Comparison of ENCODE assay signal across 8 mouse cellular contexts in genomic region chr11:99065979-99066378, GRCm38 (mm10). TPM values are rescaled to one million over a fixed set of nuclear protein-coding genes. Genes with fewer than 3 reads are reported as not detected.
DNase-seq lines count a peak whose midpoint lies in the region; ATAC-seq and TF ChIP-seq lines count a peak whose summit lies in the region.

No protein-coding gene starts in this region.

- no peak overlapping the region for H3K9ac ChIP-seq in embryonic facial prominence, embryonic 15.5 days
- H3K9ac ChIP-seq in kidney, postnatal 0 days (ENCODE audit: low read depth, low read length) = no peak overlapping the region
- no peak overlapping the region for H3K9ac ChIP-seq in neural tube, embryonic 11.5 days (ENCODE audit: low read length)

- H3K27ac ChIP-seq in embryonic facial prominence, embryonic 15.5 days (replicated peaks) = peak overlapping the region; percentile 65; the same call in 1 of the 2 replicates
- H3K27ac ChIP-seq in kidney, postnatal 0 days = no peak overlapping the region
- no peak overlapping the region for H3K27ac ChIP-seq in neural tube, embryonic 11.5 days (ENCODE audit: low read depth, low read length)

- H3K4me3 ChIP-seq in embryonic facial prominence, embryonic 15.5 days (replicated peaks) = no peak overlapping the region
- H3K4me3 ChIP-seq in kidney, postnatal 0 days (replicated peaks; ENCODE audit: low read depth, low read length) = no peak overlapping the region
- no peak overlapping the region for H3K4me3 ChIP-seq in neural tube, embryonic 11.5 days (ENCODE audit: low read depth, low read length)

- H3K4me2 ChIP-seq in embryonic facial prominence, embryonic 15.5 days (replicated peaks) = no peak overlapping the region
- H3K4me2 ChIP-seq in kidney, postnatal 0 days (ENCODE audit: low read length) = no peak overlapping the region
- H3K4me2 ChIP-seq in neural tube, embryonic 11.5 days (ENCODE audit: low read depth) = no peak overlapping the region

- TF ChIP-seq CTCF in kidney, postnatal 0 days (IDR thresholded peaks at IDR 0.05; ENCODE audit: low read depth) = peak; percentile 99

- WGBS in embryonic facial prominence, embryonic 15.5 days = 25% methylated on average over 2 of the region's 2 CpGs
- 8% methylated on average over 2 of the region's 2 CpGs for WGBS in kidney, postnatal 0 days
- WGBS in neural tube, embryonic 11.5 days = 25% methylated on average over 2 of the region's 2 CpGs

- peak; percentile 71 for DNase-seq in adrenal gland, postnatal 25 days
- peak; percentile 87 to 91 for DNase-seq in heart, adult 9 months (ENCODE audit: low spot score in 2 of 2)
- peak; percentile 96 for DNase-seq in kidney, postnatal 0 days (ENCODE audit: low spot score)
- DNase-seq in liver = peak; percentile 71
- peak; percentile 69 for DNase-seq in neural tube, embryonic 11.5 days (ENCODE audit: low spot score)
- peak; percentile 14 to 44 for DNase-seq in thymus, adult 18-20 months

- peaks cover 19% of the 10 kb centered on the region for H3K4me1 ChIP-seq in embryonic facial prominence, embryonic 15.5 days
- H3K4me1 ChIP-seq in kidney, postnatal 0 days (replicated peaks; ENCODE audit: insufficient read depth, low read length) = 0 out of 2 replicates have a peak, but pooled peaks cover 3% of the 10 kb centered on the region
- peaks cover under 1% of the 10 kb centered on the region; the same call in 1 of the 2 replicates for H3K4me1 ChIP-seq in neural tube, embryonic 11.5 days (ENCODE audit: control insufficient read depth, insufficient read depth, low read length)

- no peaks in the 10 kb centered on the region for H3K9me3 ChIP-seq in embryonic facial prominence, embryonic 15.5 days (replicated peaks)
- H3K9me3 ChIP-seq in kidney, postnatal 0 days (replicated peaks; ENCODE audit: low read length) = no peaks in the 10 kb centered on the region
- no peaks in the 10 kb centered on the region for H3K9me3 ChIP-seq in neural tube, embryonic 11.5 days (ENCODE audit: control insufficient read depth, low read length)

- no peaks in the 10 kb centered on the region for H3K27me3 ChIP-seq in embryonic facial prominence, embryonic 15.5 days
- H3K27me3 ChIP-seq in kidney, postnatal 0 days (ENCODE audit: insufficient read depth, low read length) = no peaks in the 10 kb centered on the region
- no peaks in the 10 kb centered on the region for H3K27me3 ChIP-seq in neural tube, embryonic 11.5 days (ENCODE audit: control insufficient read depth, insufficient read depth, low read length)

- H3K36me3 ChIP-seq in embryonic facial prominence, embryonic 15.5 days = no peaks in the 10 kb centered on the region
- H3K36me3 ChIP-seq in kidney, postnatal 0 days (ENCODE audit: insufficient read depth, low read length) = no peaks in the 10 kb centered on the region
- H3K36me3 ChIP-seq in neural tube, embryonic 11.5 days (ENCODE audit: control insufficient read depth, insufficient read depth, low read length) = no peaks in the 10 kb centered on the region

- ATAC-seq in CD4-positive, CD25-positive, alpha-beta regulatory T cell, adult 4 months = peak; percentile 47
- peak; percentile 52; the same call in 1 of the 2 replicates for ATAC-seq in embryonic facial prominence, embryonic 15.5 days (ENCODE audit: insufficient number of reproducible peaks, low FRiP score, low TSS enrichment, low read depth)
- peak; percentile 83 for ATAC-seq in kidney, postnatal 0 days (replicated peaks; ENCODE audit: low FRiP score, low read depth)
- no peak for ATAC-seq in neural tube, embryonic 11.5 days (ENCODE audit: insufficient read depth, low FRiP score, low TSS enrichment)

RNA-seq across cellular contexts. Expression of gene Tns4, which starts 23.1 kb away (rescaled TPM):
- under 1 TPM in 1 of 2 experiments, not detected in 1; 0.35 TPM for polyA plus RNA-seq in CD4-positive, CD25-positive, alpha-beta regulatory T cell, adult 4 months (2017; shearing (Covaris generic))
- 0.12 TPM in 1 of 2 replicates, not detected in the other for total RNA-seq in adrenal gland, postnatal 25 days (2021)
- polyA plus RNA-seq in embryonic facial prominence, embryonic 15.5 days (2015; fragmentation: Nextera tagmentation; extraction: Ambion mirVana) = 2.7 and 2.8 TPM in 2 replicates
- 0.13 and 0.16 TPM in 2 replicates for polyA plus RNA-seq in kidney, postnatal 0 days (2015; fragmentation: Nextera tagmentation; extraction: Ambion mirVana)
- polyA plus RNA-seq in neural tube, embryonic 11.5 days (2014; fragmentation: Nextera tagmentation; extraction: Ambion mirVana) = 0.46 and 0.62 TPM in 2 replicates

RNA-seq across cellular contexts. Expression of gene Igfbp4, which starts 24.9 kb away (rescaled TPM):
- polyA plus RNA-seq in CD4-positive, CD25-positive, alpha-beta regulatory T cell, adult 4 months (2017; shearing (Covaris generic)) = 10 to 100 TPM; 12.6 to 20.7 TPM
- 50.5 and 61.1 TPM in 2 replicates for total RNA-seq in adrenal gland, postnatal 25 days (2021)
- polyA plus RNA-seq in embryonic facial prominence, embryonic 15.5 days (2015; fragmentation: Nextera tagmentation; extraction: Ambion mirVana) = 1,352 and 1,417 TPM in 2 replicates
- polyA plus RNA-seq in kidney, postnatal 0 days (2015; fragmentation: Nextera tagmentation; extraction: Ambion mirVana) = 584 and 616 TPM in 2 replicates
- 353 and 365 TPM in 2 replicates for polyA plus RNA-seq in neural tube, embryonic 11.5 days (2014; fragmentation: Nextera tagmentation; extraction: Ambion mirVana)

RNA-seq across cellular contexts. Expression of gene Top2a, which starts 42.0 kb away (rescaled TPM):
- 10 to 100 TPM; 39.6 to 58.8 TPM for polyA plus RNA-seq in CD4-positive, CD25-positive, alpha-beta regulatory T cell, adult 4 months (2017; shearing (Covaris generic))
- 28.2 and 39.3 TPM in 2 replicates for total RNA-seq in adrenal gland, postnatal 25 days (2021)
- polyA plus RNA-seq in embryonic facial prominence, embryonic 15.5 days (2015; fragmentation: Nextera tagmentation; extraction: Ambion mirVana) = 162 and 168 TPM in 2 replicates
- 70.5 and 85.9 TPM in 2 replicates for polyA plus RNA-seq in kidney, postnatal 0 days (2015; fragmentation: Nextera tagmentation; extraction: Ambion mirVana)
- polyA plus RNA-seq in neural tube, embryonic 11.5 days (2014; fragmentation: Nextera tagmentation; extraction: Ambion mirVana) = 338 and 339 TPM in 2 replicates

Comparison
In these comparisons a context has a peak if more than half of its experiments do, and no peak if none do; other contexts are left out.
1. DNase-seq: peak in every context shown above with its lines; median percentile 96 in kidney, postnatal 0 days; 89 in heart, adult 9 months; 71 in adrenal gland, postnatal 25 days; 71 in liver; 69 in neural tube, embryonic 11.5 days; 29 in thymus, adult 18-20 months.
2. RNA of gene Igfbp4, which starts 24.9 kb away (polyA plus RNA-seq): 1,352 to 1,417 TPM in embryonic facial prominence, embryonic 15.5 days, 584 to 616 TPM in kidney, postnatal 0 days and 353 to 365 TPM in neural tube, embryonic 11.5 days; 12.6 to 20.7 TPM in CD4-positive, CD25-positive, alpha-beta regulatory T cell, adult 4 months; every median in the first group is over 10 times any median in the second.